Mouse (Mus musculus) bone marrow macrophage, adult 2 months (primary cell): ENCODE measurements around the gene Zfp609.

ENCODE experiments used
- CTCF ChIP-seq: IDR thresholded peaks from 2 replicates; pipeline ENCODE4 v1.5.1; 2012; ENCODE audit warnings: low read depth, mild to moderate bottlenecking, low read length, moderate library complexity
- POLR2A ChIP-seq: IDR thresholded peaks from 2 replicates; pipeline ENCODE4 v1.6.1; 2012; ENCODE audit warnings: mild to moderate bottlenecking, low read depth, low read length, borderline replicate concordance

DNA sequence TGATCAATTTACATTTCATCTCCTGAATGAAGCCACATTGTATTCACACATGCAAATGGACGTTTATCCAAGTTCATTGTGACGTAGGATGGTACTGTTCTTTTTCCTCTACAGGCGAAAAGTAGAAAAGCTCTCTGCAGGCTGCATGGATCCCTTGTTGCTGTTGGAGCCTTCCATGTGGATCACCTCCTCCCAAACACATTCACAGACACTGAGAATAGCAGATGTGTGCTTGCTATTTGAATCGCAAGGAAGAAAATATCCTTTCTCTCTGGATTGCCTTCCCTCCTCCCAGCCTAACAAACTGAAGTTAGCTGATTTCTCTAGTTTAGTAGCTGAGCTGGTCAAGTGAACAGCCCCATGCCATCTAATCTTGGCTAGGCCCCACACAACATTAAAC lies 2.9 kb upstream of the Zfp609 start:
- no peak for TF ChIP-seq POLR2A
- no peak for TF ChIP-seq CTCF
